Mouse (Mus musculus): ENCODE results near the gene Sephs1. TPM values are rescaled to one million over a fixed set of nuclear protein-coding genes. Genes with fewer than 3 reads are reported as not detected.
A peak's percentile ranks its signal among the peaks of the same experiment; 100 is the strongest.

Gene Sephs1
- polyA plus RNA-seq, 1 experiment from 2014 or later: 24.1 TPM

DNA sequence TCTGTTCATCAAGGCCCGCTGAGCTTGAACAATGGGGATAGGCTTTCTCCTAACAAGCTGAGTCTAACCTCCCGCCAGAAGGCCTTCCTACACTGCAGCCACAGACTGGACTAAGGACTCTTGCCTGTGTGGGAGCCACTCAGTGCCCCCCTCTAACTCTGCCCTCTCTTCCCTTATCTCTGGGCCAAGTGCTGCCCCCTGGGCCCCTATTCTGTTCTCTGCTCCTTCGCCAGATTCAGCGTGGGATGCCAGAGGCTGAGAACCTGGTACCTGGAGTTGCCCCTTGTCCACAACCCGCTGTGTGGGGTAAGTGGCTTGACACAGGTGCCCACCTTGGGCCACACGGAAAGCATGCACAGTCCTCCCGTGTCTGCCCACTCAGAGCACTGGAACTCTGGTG, 32.6 kb downstream of the Sephs1 start:
- H3K36me3 ChIP-seq (ENCODE audit: control insufficient read depth, insufficient read depth): no peaks in the 10 kb centered on the region
- WGBS: 82% methylated on average over 7 of the region's 7 CpGs
- no peaks in the 10 kb centered on the region for H3K4me1 ChIP-seq (replicated peaks; ENCODE audit: control insufficient read depth, insufficient read depth, low read length)
- H3K4me2 ChIP-seq (replicated peaks; ENCODE audit: low read depth): no peak overlapping the region
- H3K9me3 ChIP-seq (ENCODE audit: control insufficient read depth): no peaks in the 10 kb centered on the region
- TF ChIP-seq CTCF (IDR thresholded peaks at IDR 0.05; ENCODE audit: low read depth): no peak
- H3K9ac ChIP-seq (ENCODE audit: low read depth, low read length): no peak overlapping the region
- ATAC-seq: no peak
- no peak overlapping the region for H3K27ac ChIP-seq (ENCODE audit: low read depth, low read length)
- no peak overlapping the region for H3K4me3 ChIP-seq (ENCODE audit: low read depth, low read length)
- no peaks in the 10 kb centered on the region for H3K27me3 ChIP-seq (replicated peaks; ENCODE audit: control insufficient read depth, insufficient read depth, low read length)

DNA sequence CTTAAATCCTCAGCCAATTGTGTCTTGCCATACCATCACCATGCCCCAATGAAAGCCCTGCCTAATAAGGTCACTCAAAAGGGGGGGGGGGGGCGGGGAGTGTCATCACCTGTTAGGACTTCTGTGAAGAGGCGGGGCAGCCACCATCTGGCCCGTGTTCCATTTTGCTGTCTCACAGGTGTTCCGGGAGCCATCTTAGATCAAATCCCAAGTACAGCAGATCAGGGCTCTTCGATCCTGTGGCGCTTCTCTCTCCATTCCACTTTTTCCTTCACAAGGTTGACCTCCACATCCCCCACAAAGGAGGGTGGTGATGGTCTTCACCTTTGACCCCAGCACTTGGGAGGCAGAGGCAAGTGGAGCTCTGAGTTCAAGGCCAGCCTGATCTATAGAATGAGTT, 34.7 kb downstream of the Sephs1 start:
- Histone ChIP-seq H3K4me2 (replicated peaks; ENCODE audit: low read depth) (no peak overlapping the region), H3K4me1 (replicated peaks; ENCODE audit: control insufficient read depth, insufficient read depth, low read length) (no peaks in the 10 kb centered on the region), H3K9ac (ENCODE audit: low read depth, low read length) (no peak overlapping the region), H3K27ac (ENCODE audit: low read depth, low read length) (no peak overlapping the region), H3K27me3 (replicated peaks; ENCODE audit: control insufficient read depth, insufficient read depth, low read length) (no peaks in the 10 kb centered on the region), H3K9me3 (ENCODE audit: control insufficient read depth) (no peaks in the 10 kb centered on the region), H3K4me3 (ENCODE audit: low read depth, low read length) (no peak overlapping the region), H3K36me3 (ENCODE audit: control insufficient read depth, insufficient read depth) (no peaks in the 10 kb centered on the region)
- ATAC-seq: no peak
- WGBS: 59% methylated on average over 6 of the region's 6 CpGs
- TF ChIP-seq CTCF (IDR thresholded peaks at IDR 0.05; ENCODE audit: low read depth): no peak

DNA sequence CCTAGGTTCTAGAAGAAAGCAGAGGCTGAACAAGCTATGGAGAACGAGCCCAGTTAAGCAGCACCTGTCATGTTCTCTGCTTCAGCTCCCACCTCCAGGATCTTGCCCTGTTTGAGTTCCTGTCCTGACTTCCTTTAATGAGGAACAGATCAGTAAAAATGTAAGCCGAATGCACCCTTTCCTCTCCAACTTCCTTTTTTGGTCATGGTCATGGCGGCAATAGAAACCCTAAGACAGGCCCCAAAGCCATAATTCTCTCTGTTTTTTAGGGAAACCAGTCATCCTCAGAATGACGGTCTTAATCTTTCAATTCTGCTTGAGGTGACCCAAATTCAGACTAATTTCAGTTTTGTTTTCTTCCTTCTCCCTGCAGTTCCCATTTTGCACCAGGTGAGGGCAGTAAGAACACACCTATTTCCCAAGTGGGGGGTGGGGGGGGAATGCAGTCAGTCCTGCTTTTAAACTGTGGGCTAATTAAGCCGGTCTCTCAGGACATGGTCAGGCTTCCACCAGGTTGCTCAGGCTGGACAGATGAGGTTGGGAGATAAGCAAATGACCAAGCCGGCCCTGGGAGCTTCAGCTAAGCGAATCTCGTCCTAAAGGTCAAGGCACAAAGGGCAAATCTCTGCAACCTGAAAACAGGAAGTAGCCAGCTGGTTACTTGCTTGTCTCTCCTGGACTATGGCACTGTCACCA, 36.1 kb downstream of the Sephs1 start:
- Histone ChIP-seq H3K4me2 (replicated peaks; ENCODE audit: low read depth) (peak overlapping the region; percentile 45), H3K27ac (ENCODE audit: low read depth, low read length) (peak overlapping the region; percentile 58), H3K9me3 (ENCODE audit: control insufficient read depth) (no peaks in the 10 kb centered on the region), H3K9ac (ENCODE audit: low read depth, low read length) (no peak overlapping the region), H3K4me1 (replicated peaks; ENCODE audit: control insufficient read depth, insufficient read depth, low read length) (no peaks in the 10 kb centered on the region), H3K4me3 (ENCODE audit: low read depth, low read length) (peak overlapping the region; percentile 13; the same call in 1 of the 2 replicates), H3K36me3 (ENCODE audit: control insufficient read depth, insufficient read depth) (no peaks in the 10 kb centered on the region), H3K27me3 (replicated peaks; ENCODE audit: control insufficient read depth, insufficient read depth, low read length) (no peaks in the 10 kb centered on the region)
- 18% methylated on average over 8 of the region's 8 CpGs for WGBS
- ATAC-seq: peak; percentile 53
- TF ChIP-seq CTCF (IDR thresholded peaks at IDR 0.05; ENCODE audit: low read depth): peak; percentile 95

DNA sequence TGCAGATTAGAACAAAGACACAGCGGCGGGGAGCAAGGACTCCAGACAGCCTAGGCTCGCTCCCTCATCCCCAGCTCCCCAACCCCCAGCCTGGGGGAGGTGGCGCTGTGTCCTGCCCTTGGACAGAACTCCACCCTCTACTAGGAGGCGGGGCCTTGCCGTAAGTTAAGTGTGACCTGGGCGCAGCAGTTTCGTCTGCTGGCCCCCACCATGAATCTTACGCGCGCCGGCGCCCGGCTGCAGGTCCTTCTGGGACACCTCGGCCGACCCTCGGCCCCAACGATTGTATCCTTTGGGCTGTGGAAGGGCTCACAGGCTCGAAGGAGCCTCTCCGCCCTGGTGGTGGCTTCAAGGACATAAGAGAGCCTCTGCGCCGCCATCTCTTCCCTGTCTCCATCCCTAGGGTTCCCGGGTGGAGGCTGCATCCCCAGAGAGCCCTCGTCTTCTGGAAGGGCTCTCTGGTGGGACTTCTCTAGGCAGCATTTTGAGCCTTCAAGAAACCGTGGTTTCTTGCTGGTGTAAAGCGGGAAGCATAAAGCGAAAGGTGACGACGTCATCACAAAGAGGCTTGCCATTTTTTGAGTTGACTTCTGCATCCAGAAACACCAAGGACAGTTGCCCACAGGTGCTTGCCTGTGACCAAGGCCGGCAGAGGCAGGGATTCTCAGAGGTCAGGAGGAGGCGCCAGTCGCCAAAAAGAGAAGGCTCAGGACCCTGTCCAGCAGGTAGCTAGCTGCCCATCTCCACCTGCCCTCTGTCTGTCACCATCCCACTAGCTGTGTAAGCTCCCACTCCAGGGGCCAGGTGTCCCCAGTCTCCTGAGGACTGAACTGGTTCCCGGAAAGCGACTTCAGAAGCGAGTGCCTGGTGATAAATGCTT, 37.7 kb downstream of the Sephs1 start, which contains the start of gene Phyh:
Phyh (plus strand) TSS at position 160 of the 880 bp plus-strand sequence.
- Histone ChIP-seq H3K9ac (ENCODE audit: low read depth, low read length) (peak within 1 kb of the TSS; percentile 76), H3K27me3 (replicated peaks; ENCODE audit: control insufficient read depth, insufficient read depth, low read length) (no peaks in the 10 kb centered on the region), H3K4me3 (ENCODE audit: low read depth, low read length) (peak within 1 kb of the TSS; percentile 70), H3K27ac (ENCODE audit: low read depth, low read length) (peak within 1 kb of the TSS; percentile 95), H3K36me3 (ENCODE audit: control insufficient read depth, insufficient read depth) (no peaks in the 10 kb centered on the region), H3K4me2 (replicated peaks; ENCODE audit: low read depth) (peak within 1 kb of the TSS; percentile 90), H3K4me1 (replicated peaks; ENCODE audit: control insufficient read depth, insufficient read depth, low read length) (no peaks in the 10 kb centered on the region), H3K9me3 (ENCODE audit: control insufficient read depth) (no peaks in the 10 kb centered on the region)
- 9% methylated on average over 35 of the region's 35 CpGs for WGBS
- peak; percentile 85 for ATAC-seq
- peak; percentile 71 for TF ChIP-seq CTCF (IDR thresholded peaks at IDR 0.05; ENCODE audit: low read depth)

DNA sequence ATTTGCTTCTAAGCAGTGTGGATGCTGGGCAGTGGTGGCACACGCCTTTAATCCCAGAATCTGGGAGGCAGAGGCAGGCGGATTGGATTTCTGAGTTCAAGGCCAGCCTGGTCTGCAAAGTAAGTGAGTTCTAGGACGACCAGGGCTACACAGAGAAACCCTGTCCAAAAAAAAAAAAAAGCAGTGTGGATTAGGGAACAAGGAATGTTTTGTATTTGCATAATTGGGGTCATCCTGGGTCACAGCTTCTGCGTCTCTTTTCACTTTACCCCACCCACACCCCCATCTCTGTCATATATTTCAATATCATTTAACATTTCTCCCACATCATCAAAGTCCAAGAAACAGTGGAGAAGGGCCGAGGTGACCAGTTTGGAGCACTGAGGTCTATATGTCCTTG, 39.7 kb downstream of the Sephs1 start:
- no peak for TF ChIP-seq CTCF (IDR thresholded peaks at IDR 0.05; ENCODE audit: low read depth)
- Histone ChIP-seq H3K27me3 (replicated peaks; ENCODE audit: control insufficient read depth, insufficient read depth, low read length) (no peaks in the 10 kb centered on the region), H3K4me1 (replicated peaks; ENCODE audit: control insufficient read depth, insufficient read depth, low read length) (no peaks in the 10 kb centered on the region), H3K27ac (ENCODE audit: low read depth, low read length) (no peak overlapping the region), H3K4me2 (replicated peaks; ENCODE audit: low read depth) (no peak overlapping the region), H3K9ac (ENCODE audit: low read depth, low read length) (no peak overlapping the region), H3K9me3 (ENCODE audit: control insufficient read depth) (no peaks in the 10 kb centered on the region), H3K36me3 (ENCODE audit: control insufficient read depth, insufficient read depth) (peaks cover 5% of the 10 kb centered on the region; the same call in 1 of the 2 replicates), H3K4me3 (ENCODE audit: low read depth, low read length) (no peak overlapping the region)
- no peak for ATAC-seq
- WGBS: 87% methylated on average over 5 of the region's 5 CpGs

DNA sequence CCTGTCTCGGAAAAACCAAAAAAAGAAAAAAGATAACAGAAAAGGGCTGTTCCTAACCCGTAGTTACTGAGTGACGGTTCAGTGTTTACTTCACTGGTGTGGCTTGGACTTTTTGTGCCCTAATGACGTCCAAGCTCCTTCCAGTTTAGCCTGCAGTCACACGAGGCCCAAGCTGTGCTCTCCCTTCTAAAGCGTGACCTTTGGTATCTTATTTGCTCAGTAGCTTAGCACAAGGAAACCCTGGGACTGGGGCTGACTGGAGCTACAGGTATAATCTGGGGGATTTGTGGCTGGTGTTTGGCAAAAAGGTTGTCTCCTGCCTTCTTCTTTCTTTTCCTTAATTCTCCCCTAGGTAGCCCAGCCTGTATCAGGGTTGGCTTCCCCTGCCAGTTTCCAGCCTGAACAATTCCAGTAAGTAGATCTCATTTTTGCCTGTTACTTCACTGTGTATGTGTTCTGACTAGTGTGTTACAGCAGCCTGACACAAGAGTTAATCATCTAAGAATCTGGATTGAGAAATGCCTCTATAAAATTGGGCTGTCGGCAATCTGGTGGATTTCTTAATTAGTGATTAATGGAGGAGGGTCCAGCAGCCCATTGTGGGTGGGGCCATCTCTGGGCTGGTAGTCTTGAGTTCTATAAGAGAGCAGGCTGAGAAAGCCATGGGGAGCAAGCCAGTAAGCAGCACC, 41.3 kb downstream of the Sephs1 start:
- ATAC-seq: peak; percentile 78
- Histone ChIP-seq H3K36me3 (ENCODE audit: control insufficient read depth, insufficient read depth) (peaks cover 21% of the 10 kb centered on the region), H3K9me3 (ENCODE audit: control insufficient read depth) (no peaks in the 10 kb centered on the region), H3K4me3 (ENCODE audit: low read depth, low read length) (no peak overlapping the region), H3K4me1 (replicated peaks; ENCODE audit: control insufficient read depth, insufficient read depth, low read length) (no peaks in the 10 kb centered on the region), H3K27me3 (replicated peaks; ENCODE audit: control insufficient read depth, insufficient read depth, low read length) (no peaks in the 10 kb centered on the region), H3K9ac (ENCODE audit: low read depth, low read length) (no peak overlapping the region), H3K27ac (ENCODE audit: low read depth, low read length) (peak overlapping the region; percentile 67), H3K4me2 (replicated peaks; ENCODE audit: low read depth) (no peak overlapping the region; the same call in 1 of the 2 replicates)
- TF ChIP-seq CTCF (IDR thresholded peaks at IDR 0.05; ENCODE audit: low read depth): no peak
- 27% methylated on average over 7 of the region's 7 CpGs for WGBS
